Mouse (Mus musculus) ES-E14 (cell line): ENCODE measurements around the gene Pxmp4. TPM values are rescaled to one million over a fixed set of nuclear protein-coding genes. Genes with fewer than 3 reads are reported as not detected.

Experiments used
- DNase-seq: peaks from one replicate; pipeline ENCODE4 v3.0.0-alpha.2; 2013; ENCODE audit warnings: low read depth, low spot score
- H3K27ac ChIP-seq: 2 replicates; pipeline ENCODE4 v1.5.1; 2012; ENCODE audit warnings: low read depth, mild to moderate bottlenecking, low read length, moderate library complexity, mixed read lengths; ENCODE audit not compliant: poor library complexity, insufficient read depth, severe bottlenecking
- H3K36me3 ChIP-seq: 2 replicates; pipeline ENCODE4 v1.6.1; 2012; ENCODE audit warnings: mild to moderate bottlenecking, low read length, moderate library complexity, mixed read lengths; ENCODE audit not compliant: control insufficient read depth, poor library complexity, insufficient read depth, severe bottlenecking
- H3K4me1 ChIP-seq, 2 experiments: fragments of 150-350 bp in 1 of 2; sonication (generic) in 1 of 2; 2 replicates each; pipeline ENCODE4 v1.6.1; 2012; ENCODE audit warnings: low read length in 2 of 2, mild to moderate bottlenecking in 1 of 2, mixed read lengths in 1 of 2; ENCODE audit not compliant: control insufficient read depth in 2 of 2, insufficient read depth in 2 of 2, poor library complexity in 1 of 2
- H3K4me3 ChIP-seq, 2 experiments: fragments of 150-350 bp in 1 of 2; sonication (generic) in 1 of 2; 2 replicates each; pipeline ENCODE4 v1.5.1; 2012; ENCODE audit warnings: low read length in 2 of 2, low read depth in 1 of 2, mild to moderate bottlenecking in 1 of 2, mixed read lengths in 1 of 2; ENCODE audit not compliant: insufficient read depth in 1 of 2, poor library complexity in 1 of 2, severe bottlenecking in 1 of 2
- H3K9ac ChIP-seq: 2 replicates; pipeline ENCODE4 v1.6.1; 2012; ENCODE audit warnings: low read depth, mild to moderate bottlenecking, low read length, mixed read lengths; ENCODE audit not compliant: poor library complexity, insufficient read depth, severe bottlenecking
- H3K9me3 ChIP-seq: fragments of 150-350 bp; sonication (generic); 2 replicates; pipeline ENCODE4 v1.6.1; 2012; ENCODE audit warnings: low read depth, mild to moderate bottlenecking, low read length; ENCODE audit not compliant: control insufficient read depth, insufficient read depth
- CHD2 ChIP-seq: IDR thresholded peaks from 2 replicates; pipeline ENCODE4 v1.6.1; 2014; ENCODE audit warnings: mild to moderate bottlenecking, low read depth, low read length, inconsistent platforms
- HCFC1 ChIP-seq: IDR thresholded peaks from 2 replicates; pipeline ENCODE4 v1.6.1; 2012; ENCODE audit warnings: low read length, inconsistent platforms, borderline replicate concordance; ENCODE audit not compliant: insufficient read depth
- MAFK ChIP-seq: IDR thresholded peaks from 2 replicates; pipeline ENCODE4 v1.6.1; 2014; ENCODE audit warnings: mild to moderate bottlenecking, low read depth, low read length, inconsistent platforms; ENCODE audit not compliant: insufficient read depth
- ZC3H11A ChIP-seq: IDR thresholded peaks from 2 replicates; pipeline ENCODE4 v1.6.1; 2012; ENCODE audit warnings: low read depth, mild to moderate bottlenecking, inconsistent platforms, low read length, borderline replicate concordance
- ZNF384 ChIP-seq: IDR thresholded peaks from 2 replicates; pipeline ENCODE4 v1.6.1; 2012; ENCODE audit warnings: low read depth, low read length, inconsistent platforms
- in situ Hi-C, 2 experiments: fragments of 600-800 bp; cut with MboI; formaldehyde crosslinking; loops; one replicate each; pipeline ENCODE4 v1.15.1; 2025; ENCODE audit warnings: low sequenced_read_pairs in 2 of 2, inconsistent platforms in 1 of 2; ENCODE audit not compliant: unreplicated experiment in 2 of 2
- total RNA-seq: library from RNA; depleted of rRNA; stranded (reverse); fragments of 300-350 nt; gene quantifications from 2 replicates; pipeline ENCODE4 v1.2.3, GENCODE M21; 2012

The Pxmp4 gene
- total RNA-seq, 1 experiment = 8.6 TPM

DNA sequence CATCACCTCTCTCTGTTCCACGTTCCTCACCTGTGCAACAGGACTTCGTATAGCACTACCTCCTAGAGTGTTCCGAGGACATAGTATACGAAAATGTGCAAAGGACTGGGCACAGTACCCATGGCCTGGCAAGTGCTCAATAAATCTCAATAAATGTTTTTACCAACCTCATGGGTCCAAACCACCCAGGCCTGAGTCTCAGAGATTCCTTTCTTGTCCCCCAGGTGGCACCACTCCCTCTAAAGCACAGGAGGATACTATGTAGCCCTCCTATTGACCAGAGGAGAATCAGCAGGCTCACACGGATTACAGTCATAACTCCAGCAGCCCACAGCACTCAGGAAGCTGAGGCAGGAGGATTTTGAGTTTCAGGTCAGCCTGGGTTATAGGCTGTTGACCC lies 43.1 kb upstream of the Pxmp4 start:
- TF ChIP-seq ZNF384 (no peak), ZC3H11A (no peak), CHD2 (no peak), HCFC1 (no peak), MAFK (no peak)
- DNase-seq = peak; percentile 41
- no peak overlapping the region for H3K4me3 ChIP-seq

DNA sequence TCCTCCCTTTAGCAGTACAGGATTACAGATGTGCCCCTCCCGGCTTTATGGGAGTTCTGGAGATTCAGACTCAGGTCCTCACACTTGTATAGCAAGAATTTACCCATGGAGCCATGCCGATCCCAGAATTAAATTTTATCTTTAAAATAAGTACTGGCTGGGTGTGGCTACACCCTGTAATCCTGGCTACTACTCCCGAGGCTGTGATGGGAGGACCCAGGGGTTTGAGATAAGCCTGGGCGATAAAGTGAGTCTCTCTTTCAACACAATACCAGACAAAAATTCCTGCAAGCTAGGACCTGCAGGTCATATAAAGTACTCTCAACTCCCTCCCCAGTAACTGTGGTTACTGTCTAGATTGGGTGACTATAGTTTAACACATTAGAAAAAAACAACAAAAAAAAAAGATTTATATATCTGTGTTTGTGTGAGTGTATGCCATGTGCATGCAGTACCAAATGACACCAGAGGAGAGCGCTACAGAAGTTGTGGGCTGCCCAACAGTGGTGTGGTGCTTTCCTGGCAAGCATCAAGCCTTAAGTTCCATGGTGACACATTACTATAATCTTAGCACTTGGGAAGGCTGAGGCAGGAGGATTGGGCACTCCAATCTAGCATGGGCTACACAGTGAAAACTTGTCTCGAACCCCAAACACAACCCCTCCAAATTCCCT lies 39.3 kb upstream of the Pxmp4 start:
- H3K4me3 ChIP-seq = no peak overlapping the region
- no peaks in the 10 kb centered on the region for H3K9me3 ChIP-seq
- no peak for DNase-seq
- TF ChIP-seq MAFK (no peak), ZC3H11A (no peak), CHD2 (no peak), ZNF384 (no peak), HCFC1 (no peak)
- H3K4me1 ChIP-seq = peaks cover 0 to 7% of the 10 kb centered on the region in 2 experiments; a peak in 1 of 4 replicates
- H3K27ac ChIP-seq = no peak overlapping the region
- H3K9ac ChIP-seq = no peak overlapping the region
- in situ Hi-C loops = no loop called here
- H3K36me3 ChIP-seq = peaks cover 7% of the 10 kb centered on the region; the same call in 1 of the 2 replicates

More for the DNA sequence above, 43.1 kb upstream of the Pxmp4 start:
- peaks cover 3% of the 10 kb centered on the region; the same call in 1 of the 2 replicates for H3K36me3 ChIP-seq
- no peak overlapping the region for H3K9ac ChIP-seq
- in situ Hi-C loops = no loop called here
- H3K9me3 ChIP-seq = no peaks in the 10 kb centered on the region
- peaks cover 5 to 13% of the 10 kb centered on the region in 2 experiments; a peak in 2 of 4 replicates for H3K4me1 ChIP-seq
- no peak overlapping the region for H3K27ac ChIP-seq

DNA sequence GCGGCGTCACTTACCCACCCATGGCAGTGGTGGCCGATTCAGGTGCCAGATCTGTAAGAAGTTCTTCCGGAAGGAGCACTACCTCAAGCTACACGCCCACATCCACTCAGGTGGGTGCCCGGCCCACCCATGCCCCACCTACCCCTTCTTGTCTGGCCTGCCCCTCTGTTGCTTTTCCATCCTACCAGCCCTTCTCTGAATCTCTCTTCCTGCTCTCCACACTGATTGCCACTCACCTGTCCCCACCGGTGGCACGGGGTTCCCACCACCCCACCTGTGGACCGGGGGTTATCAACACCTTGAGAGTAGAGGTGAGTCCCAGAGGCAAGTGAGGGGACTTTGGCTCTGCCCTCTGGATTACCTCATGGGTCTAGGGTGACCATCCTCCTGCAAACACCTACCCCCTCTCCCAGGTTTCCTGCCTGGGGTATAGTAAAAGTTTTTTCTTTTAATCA lies 38.5 kb upstream of the Pxmp4 start:
- DNase-seq = no peak
- no peaks in the 10 kb centered on the region for H3K9me3 ChIP-seq
- in situ Hi-C loops = no loop called here
- H3K9ac ChIP-seq = no peak overlapping the region
- H3K36me3 ChIP-seq = peaks cover 8% of the 10 kb centered on the region; the same call in 1 of the 2 replicates
- H3K4me1 ChIP-seq = peaks cover 0 to 7% of the 10 kb centered on the region in 2 experiments; a peak in 1 of 4 replicates
- TF ChIP-seq CHD2 = no peak
- TF ChIP-seq ZNF384 = no peak
- TF ChIP-seq MAFK = no peak
- no peak for TF ChIP-seq HCFC1
- no peak for TF ChIP-seq ZC3H11A
- no peak overlapping the region for H3K4me3 ChIP-seq
- H3K27ac ChIP-seq = no peak overlapping the region

DNA sequence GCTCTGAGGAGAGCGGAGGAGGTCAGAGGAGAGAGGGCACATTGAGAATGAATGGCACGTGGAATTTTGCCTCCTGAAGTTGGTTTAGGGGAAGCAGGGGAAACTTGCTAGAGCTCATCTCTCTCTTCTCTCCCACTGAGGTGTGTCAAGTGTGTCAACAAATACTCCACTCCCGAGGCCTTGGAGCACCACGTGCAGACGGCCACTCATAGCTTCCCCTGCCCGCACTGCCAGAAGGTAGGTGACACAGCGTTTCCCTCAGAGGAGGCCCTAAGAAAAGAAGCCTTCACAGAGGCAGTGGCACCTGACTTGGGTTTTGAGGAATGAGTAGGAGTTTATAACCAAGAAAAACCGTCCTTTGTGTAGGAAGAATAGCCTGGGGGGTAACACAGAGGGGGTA lies 37.7 kb upstream of the Pxmp4 start:
- H3K9ac ChIP-seq = no peak overlapping the region
- no peak for DNase-seq
- H3K36me3 ChIP-seq = peaks cover 8% of the 10 kb centered on the region; the same call in 1 of the 2 replicates
- H3K4me1 ChIP-seq = peaks cover 0 to 7% of the 10 kb centered on the region in 2 experiments; a peak in 1 of 4 replicates
- H3K4me3 ChIP-seq = no peak overlapping the region
- no peak for TF ChIP-seq MAFK
- TF ChIP-seq ZNF384 = no peak
- no peak for TF ChIP-seq CHD2
- TF ChIP-seq ZC3H11A = no peak
- TF ChIP-seq HCFC1 = no peak
- H3K9me3 ChIP-seq = no peaks in the 10 kb centered on the region
- no peak overlapping the region for H3K27ac ChIP-seq
- in situ Hi-C loops = no loop called here
